8 mouse cellular contexts compared by ENCODE assay signal in genomic region chr13:6647067-6647991, GRCm38 (mm10). TPM values are rescaled to one million over a fixed set of nuclear protein-coding genes. Genes with fewer than 3 reads are reported as not detected.
DNase-seq lines count a peak whose midpoint lies in the region; ATAC-seq lines count a peak whose summit lies in the region.

No protein-coding gene starts in this region.

- H3K4me1 ChIP-seq in intestine, embryonic 16.5 days (ENCODE audit: control insufficient read depth, insufficient read depth, low read length) = peaks cover 16% of the 10 kb centered on the region
- no peaks in the 10 kb centered on the region for H3K4me1 ChIP-seq in limb, embryonic 11.5 days (ENCODE audit: control insufficient read depth, insufficient read depth, low read length)
- peaks cover 2% of the 10 kb centered on the region for H3K4me1 ChIP-seq in midbrain, embryonic 11.5 days (ENCODE audit: control insufficient read depth, insufficient read depth, low read length)

- H3K9ac ChIP-seq in intestine, embryonic 16.5 days (ENCODE audit: low read depth, low read length) = peak overlapping the region; percentile 66
- peak overlapping the region; percentile 23; the same call in 1 of the 2 replicates for H3K9ac ChIP-seq in limb, embryonic 11.5 days (ENCODE audit: low read length)
- peak overlapping the region; percentile 54 for H3K9ac ChIP-seq in midbrain, embryonic 11.5 days (ENCODE audit: low read length)

- peak overlapping the region; percentile 68 for H3K27ac ChIP-seq in intestine, embryonic 16.5 days (ENCODE audit: low read length)
- no peak overlapping the region for H3K27ac ChIP-seq in limb, embryonic 11.5 days (replicated peaks; ENCODE audit: low read depth, low read length)
- no peak overlapping the region for H3K27ac ChIP-seq in midbrain, embryonic 11.5 days (ENCODE audit: low read depth, low read length)

- DNase-seq in ovary, adult 18-20 months (ENCODE audit: low spot score) = peak; percentile 24
- no peak for DNase-seq in ovary, postnatal 10 days (ENCODE audit: low spot score)
- peak; percentile 80 for DNase-seq in cerebellum, adult 9-10 months
- peak; percentile 38 for DNase-seq in gastrocnemius, postnatal 25 days
- DNase-seq in limb, embryonic 11.5 days (ENCODE audit: low spot score) = peak; percentile 47
- DNase-seq in midbrain, embryonic 11.5 days (ENCODE audit: low spot score, missing footprints) = peak; percentile 91
- DNase-seq in spleen, adult 12 weeks (ENCODE audit: low spot score) = peak; percentile 59

- H3K4me3 ChIP-seq in intestine, embryonic 16.5 days (ENCODE audit: low read length) = peak overlapping the region; percentile 81
- peak overlapping the region; percentile 43 for H3K4me3 ChIP-seq in limb, embryonic 11.5 days (ENCODE audit: low read depth, low read length)
- H3K4me3 ChIP-seq in midbrain, embryonic 11.5 days (ENCODE audit: low read depth, low read length) = peak overlapping the region; percentile 50

- no peaks in the 10 kb centered on the region for H3K27me3 ChIP-seq in intestine, embryonic 16.5 days (replicated peaks; ENCODE audit: control insufficient read depth, insufficient read depth, low read length)
- 0 out of 2 replicates have a peak, but pooled peaks cover 2% of the 10 kb centered on the region for H3K27me3 ChIP-seq in limb, embryonic 11.5 days (ENCODE audit: control insufficient read depth, insufficient read depth, low read length)
- H3K27me3 ChIP-seq in midbrain, embryonic 11.5 days (ENCODE audit: control insufficient read depth, insufficient read depth, low read length) = 0 out of 2 replicates have a peak, but pooled peaks cover 2% of the 10 kb centered on the region

- ATAC-seq in intestine, embryonic 16.5 days = peak; percentile 70
- ATAC-seq in limb, embryonic 11.5 days (ENCODE audit: insufficient number of reproducible peaks, low FRiP score, low TSS enrichment, low read depth) = peak; percentile 28; the same call in 1 of the 2 replicates
- peak; percentile 52 for ATAC-seq in midbrain, embryonic 11.5 days (ENCODE audit: low FRiP score)

- under 1% methylated on average over 39 of the region's 39 CpGs for WGBS in intestine, embryonic 16.5 days
- WGBS in limb, embryonic 11.5 days = under 1% methylated on average over 39 of the region's 39 CpGs
- under 1% methylated on average over 39 of the region's 39 CpGs for WGBS in midbrain, embryonic 11.5 days

- no peaks in the 10 kb centered on the region for H3K36me3 ChIP-seq in intestine, embryonic 16.5 days (ENCODE audit: control insufficient read depth, insufficient read depth, low read length)
- no peaks in the 10 kb centered on the region for H3K36me3 ChIP-seq in limb, embryonic 11.5 days (ENCODE audit: control insufficient read depth, insufficient read depth, low read length)
- H3K36me3 ChIP-seq in midbrain, embryonic 11.5 days (ENCODE audit: control insufficient read depth, insufficient read depth, low read length) = no peaks in the 10 kb centered on the region

- peak overlapping the region; percentile 98 for H3K4me2 ChIP-seq in intestine, embryonic 16.5 days (ENCODE audit: low read depth, low read length)
- H3K4me2 ChIP-seq in limb, embryonic 11.5 days (ENCODE audit: low read depth, severe bottlenecking) = peak overlapping the region; percentile 99
- H3K4me2 ChIP-seq in midbrain, embryonic 11.5 days = peak overlapping the region; percentile 99

- H3K9me3 ChIP-seq in intestine, embryonic 16.5 days (ENCODE audit: control insufficient read depth, low read length) = no peaks in the 10 kb centered on the region
- H3K9me3 ChIP-seq in limb, embryonic 11.5 days (ENCODE audit: control insufficient read depth, low read length) = no peaks in the 10 kb centered on the region
- no peaks in the 10 kb centered on the region for H3K9me3 ChIP-seq in midbrain, embryonic 11.5 days (ENCODE audit: control insufficient read depth, low read length)

RNA-seq across cellular contexts. Expression of gene Pfkp, which starts 1.2 kb away (rescaled TPM):
- 1 to 10 TPM; 4.8 to 5.1 TPM for total RNA-seq in gastrocnemius, postnatal 25 days (2021)
- 121 and 130 TPM in 2 replicates for polyA plus RNA-seq in intestine, embryonic 16.5 days (2015; fragmentation: Nextera tagmentation; extraction: Ambion mirVana)
- polyA plus RNA-seq in limb, embryonic 11.5 days (2014; fragmentation: Nextera tagmentation; extraction: Ambion mirVana) = 7.0 and 8.2 TPM in 2 replicates
- 33.5 and 34.7 TPM in 2 replicates for polyA plus RNA-seq in midbrain, embryonic 11.5 days (2014; fragmentation: Nextera tagmentation; extraction: Ambion mirVana)
